Mouse (Mus musculus): ENCODE results near the gene Serpina3c. TPM values are rescaled to one million over a fixed set of nuclear protein-coding genes. Genes with fewer than 3 reads are reported as not detected.

Gene Serpina3c
- total RNA-seq (2015): not detected in 2 replicates
- not detected in 2 replicates for total RNA-seq (2017)

GRCm38 (mm10) chr12:104153656-104154055 lies at the start of gene Serpina3c:
Gene Serpina3c, minus strand, starts transcription at chr12:104153870.
- ATAC-seq (replicated peaks; ENCODE audit: poor library complexity): no peak

GRCm38 (mm10) chr12:104190852-104191251 lies 37.2 kb upstream of the Serpina3c start:
- no peak for ATAC-seq (replicated peaks; ENCODE audit: poor library complexity)

GRCm38 (mm10) chr12:104189246-104189645 lies 35.6 kb upstream of the Serpina3c start:
- no peak for ATAC-seq (replicated peaks; ENCODE audit: poor library complexity)

GRCm38 (mm10) chr12:104186041-104186581 lies 32.4 kb upstream of the Serpina3c start:
- peak; percentile 69 for ATAC-seq (replicated peaks; ENCODE audit: poor library complexity)

- no peak for ATAC-seq (replicated peaks; ENCODE audit: poor library complexity)
Measured at GRCm38 (mm10) chr12:104185046-104185445, 31.4 kb upstream of the Serpina3c start.

- no peak for ATAC-seq (replicated peaks; ENCODE audit: poor library complexity)
Measured at GRCm38 (mm10) chr12:104178987-104179386, 25.3 kb upstream of the Serpina3c start.

GRCm38 (mm10) chr12:104178577-104178976 lies 24.9 kb upstream of the Serpina3c start:
- no peak for ATAC-seq (replicated peaks; ENCODE audit: poor library complexity)

GRCm38 (mm10) chr12:104175636-104176035 lies 22.0 kb upstream of the Serpina3c start:
- ATAC-seq (replicated peaks; ENCODE audit: poor library complexity): no peak

GRCm38 (mm10) chr12:104174747-104175146 lies 21.1 kb upstream of the Serpina3c start:
- ATAC-seq (replicated peaks; ENCODE audit: poor library complexity): peak; percentile 91

GRCm38 (mm10) chr12:104153041-104153645 lies 527 bp downstream of the Serpina3c start:
- no peak for ATAC-seq (replicated peaks; ENCODE audit: poor library complexity)

- ATAC-seq (replicated peaks; ENCODE audit: poor library complexity): no peak
Measured at GRCm38 (mm10) chr12:104151989-104152388, 1.7 kb downstream of the Serpina3c start.

- no peak for ATAC-seq (replicated peaks; ENCODE audit: poor library complexity)
Measured at GRCm38 (mm10) chr12:104145571-104145970, 8.1 kb downstream of the Serpina3c start.

GRCm38 (mm10) chr12:104143286-104143685 lies 10.4 kb downstream of the Serpina3c start:
- ATAC-seq (replicated peaks; ENCODE audit: poor library complexity): no peak

GRCm38 (mm10) chr12:104142427-104142826 lies 11.2 kb downstream of the Serpina3c start:
- peak; percentile 88 for ATAC-seq (replicated peaks; ENCODE audit: poor library complexity)

- ATAC-seq (replicated peaks; ENCODE audit: poor library complexity): no peak
Measured at GRCm38 (mm10) chr12:104141506-104141905, 12.2 kb downstream of the Serpina3c start.

GRCm38 (mm10) chr12:104140543-104141103 lies 13.0 kb downstream of the Serpina3c start:
- no peak for ATAC-seq (replicated peaks; ENCODE audit: poor library complexity)

GRCm38 (mm10) chr12:104138216-104138615 lies 15.5 kb downstream of the Serpina3c start:
- no peak for ATAC-seq (replicated peaks; ENCODE audit: poor library complexity)

- peak; percentile 93 for ATAC-seq (replicated peaks; ENCODE audit: poor library complexity)
Measured at GRCm38 (mm10) chr12:104131041-104131440, 22.6 kb downstream of the Serpina3c start.

GRCm38 (mm10) chr12:104127696-104128095 lies 26.0 kb downstream of the Serpina3c start, which contains the start of gene Serpina3b:
Gene Serpina3b, plus strand, starts transcription at chr12:104127996.
- no peak for ATAC-seq (replicated peaks; ENCODE audit: poor library complexity)

GRCm38 (mm10) chr12:104125021-104125560 lies 28.6 kb downstream of the Serpina3c start:
- no peak for ATAC-seq (replicated peaks; ENCODE audit: poor library complexity)

- ATAC-seq (replicated peaks; ENCODE audit: poor library complexity): peak; percentile 50
Measured at GRCm38 (mm10) chr12:104123996-104124395, 29.7 kb downstream of the Serpina3c start.

- ATAC-seq (replicated peaks; ENCODE audit: poor library complexity): peak; percentile 58
Measured at GRCm38 (mm10) chr12:104123097-104123496, 30.6 kb downstream of the Serpina3c start.

Measured in megakaryocyte progenitor cell, adult 5-6 weeks (primary cell).